ENCODE assay signal across 7 mouse cellular contexts in genomic region chr6:140624096-140625051, GRCm38 (mm10). TPM values are rescaled to one million over a fixed set of nuclear protein-coding genes. Genes with fewer than 3 reads are reported as not detected.
A peak's percentile ranks its signal among the peaks of the same experiment; 100 is the strongest.
DNase-seq lines count a peak whose midpoint lies in the region; ATAC-seq and TF ChIP-seq lines count a peak whose summit lies in the region.

No protein-coding gene starts in this region.

- peak; percentile 55 for DNase-seq in G1E (ENCODE audit: low spot score)
- DNase-seq in heart, postnatal 10 days, result peak; percentile 45 to 57
- DNase-seq in spleen, postnatal 36 days (ENCODE audit: low spot score in 2 of 2), result peak; percentile 28 to 29

- no peaks in the 10 kb centered on the region for H3K27me3 ChIP-seq in G1E (ENCODE audit: insufficient read depth, low read length)
- H3K27me3 ChIP-seq in limb, embryonic 13.5 days, result no peaks in the 10 kb centered on the region
- peaks cover 6% of the 10 kb centered on the region; the same call in 1 of the 2 replicates for H3K27me3 ChIP-seq in midbrain, embryonic 12.5 days

- H3K4me1 ChIP-seq in G1E (ENCODE audit: insufficient read depth, low read depth, low read length), result peaks cover 55% of the 10 kb centered on the region
- peaks cover 47% of the 10 kb centered on the region for H3K4me1 ChIP-seq in bone marrow macrophage, adult 2 months (ENCODE audit: control insufficient read depth, insufficient read depth, low read length)
- peaks cover 39% of the 10 kb centered on the region for H3K4me1 ChIP-seq in limb, embryonic 13.5 days
- peaks cover 34% of the 10 kb centered on the region for H3K4me1 ChIP-seq in midbrain, embryonic 12.5 days

- ATAC-seq in G1E (ENCODE audit: extremely low read depth, insufficient number of reproducible peaks, low FRiP score, poor library complexity, severe bottlenecking), result no peak
- ATAC-seq in erythroid progenitor cell, adult 5-6 weeks (replicated peaks; ENCODE audit: low FRiP score, poor library complexity, severe bottlenecking), result peak; percentile 16; the same call in 1 of the 2 replicates
- peak; percentile 9; the same call in 1 of the 2 replicates for ATAC-seq in limb, embryonic 13.5 days (ENCODE audit: low FRiP score, low read depth)
- peak; percentile 35 for ATAC-seq in midbrain, embryonic 12.5 days (ENCODE audit: low FRiP score, low read depth)

- H3K4me2 ChIP-seq in limb, embryonic 13.5 days (replicated peaks), result peak overlapping the region; percentile 81
- H3K4me2 ChIP-seq in midbrain, embryonic 12.5 days (replicated peaks), result peak overlapping the region; percentile 74

- peaks cover 15% of the 10 kb centered on the region for H3K36me3 ChIP-seq in G1E (replicated peaks)
- H3K36me3 ChIP-seq in limb, embryonic 13.5 days, result no peaks in the 10 kb centered on the region
- H3K36me3 ChIP-seq in midbrain, embryonic 12.5 days, result no peaks in the 10 kb centered on the region

- H3K4me3 ChIP-seq in G1E (ENCODE audit: low read depth, low read length), result peak overlapping the region; percentile 93
- peak overlapping the region; percentile 99 for H3K4me3 ChIP-seq in bone marrow macrophage, adult 2 months (ENCODE audit: insufficient read depth, low read length)
- H3K4me3 ChIP-seq in limb, embryonic 13.5 days, result peak overlapping the region; percentile 94
- peak overlapping the region; percentile 97 for H3K4me3 ChIP-seq in midbrain, embryonic 12.5 days

- WGBS in limb, embryonic 13.5 days, result under 1% methylated on average over 74 of the region's 80 CpGs
- under 1% methylated on average over 57 of the region's 80 CpGs for WGBS in midbrain, embryonic 12.5 days

- H3K9ac ChIP-seq in limb, embryonic 13.5 days, result peak overlapping the region; percentile 100
- peak overlapping the region; percentile 99 for H3K9ac ChIP-seq in midbrain, embryonic 12.5 days (replicated peaks)

- TF ChIP-seq POLR2A in bone marrow macrophage, adult 2 months (IDR thresholded peaks at IDR 0.05; ENCODE audit: borderline replicate concordance, low read depth, low read length), result no peak

- TF ChIP-seq CTCF in G1E (IDR thresholded peaks at IDR 0.05; ENCODE audit: low read depth, low read length), result no peak
- no peak for TF ChIP-seq CTCF in bone marrow macrophage, adult 2 months (IDR thresholded peaks at IDR 0.05; ENCODE audit: low read depth, low read length)

- H3K9me3 ChIP-seq in G1E (replicated peaks), result no peaks in the 10 kb centered on the region
- no peaks in the 10 kb centered on the region for H3K9me3 ChIP-seq in limb, embryonic 13.5 days
- no peaks in the 10 kb centered on the region for H3K9me3 ChIP-seq in midbrain, embryonic 12.5 days

- peak overlapping the region; percentile 85 for H3K27ac ChIP-seq in bone marrow macrophage, adult 2 months (ENCODE audit: insufficient read depth, low read depth, low read length)
- H3K27ac ChIP-seq in limb, embryonic 13.5 days, result peak overlapping the region; percentile 98
- H3K27ac ChIP-seq in midbrain, embryonic 12.5 days (replicated peaks), result peak overlapping the region; percentile 97

- intact Hi-C loops in heart, postnatal 10 days (cut with DNase I), result no loop called here

RNA-seq across cellular contexts. Expression of gene Aebp2, which starts 1.9 kb away (rescaled TPM):
- total RNA-seq in G1E (2014; fragmentation: Nextera tagmentation) (71.7 and 75.8 TPM in 2 replicates), G1E (2017) (53.3 and 71.6 TPM in 2 replicates)
- polyA plus RNA-seq in G1E (2012), result 41.6 and 51.7 TPM in 2 replicates
- polyA plus RNA-seq in bone marrow macrophage, adult 2 months (2012; ENCODE audit: insufficient read depth, insufficient read length, missing spikeins), result 41.3 and 46.1 TPM in 2 replicates
- 14.3 and 18.7 TPM in 2 replicates for total RNA-seq in erythroid progenitor cell, adult 5-6 weeks (2015; ENCODE audit: low replicate concordance)
- 22.5 and 24.9 TPM in 2 replicates for total RNA-seq in erythroid progenitor cell, adult 5-6 weeks (2017; ENCODE audit: low replicate concordance)
- total RNA-seq in heart, postnatal 10 days (2021), result 10 to 100 TPM; 47.2 to 51.0 TPM
- 17.7 and 18.0 TPM in 2 replicates for polyA plus RNA-seq in limb, embryonic 13.5 days (2015; fragmentation: Nextera tagmentation; extraction: Ambion mirVana)
- polyA plus RNA-seq in midbrain, embryonic 12.5 days (2016; fragmentation: Nextera tagmentation; extraction: Ambion mirVana), result 24.8 and 27.1 TPM in 2 replicates
